Mouse (Mus musculus): ENCODE measurements around the gene Ptx4.

DNA sequence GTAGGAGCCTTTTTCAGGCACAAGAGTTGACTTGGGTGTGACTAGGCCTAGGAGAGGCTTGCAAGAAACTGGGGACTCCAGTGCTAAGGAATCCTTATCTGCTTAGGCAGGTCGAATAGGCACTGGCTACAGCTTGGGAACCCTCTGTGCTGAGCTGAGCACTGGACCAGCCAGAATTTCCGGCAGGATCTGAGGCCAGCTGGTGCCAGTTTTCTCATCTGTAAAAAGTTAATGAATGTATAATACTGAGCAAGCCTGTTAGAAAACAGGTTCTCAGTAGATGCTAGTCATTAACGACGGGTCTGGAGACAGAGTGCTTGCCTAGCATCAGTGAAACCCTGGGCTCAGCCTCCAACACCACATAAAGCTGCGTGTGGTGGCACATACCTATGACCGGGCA lies 15.1 kb downstream of the Ptx4 start:
- TF ChIP-seq CTCF (IDR thresholded peaks at IDR 0.05; ENCODE audit: control insufficient read depth, insufficient read depth, insufficient read length) (no peak), MYOG (IDR thresholded peaks at IDR 0.05; ENCODE audit: control insufficient read depth, extremely low read depth, insufficient read length) (no peak), MAX (IDR thresholded peaks at IDR 0.05) (no peak), USF1 (IDR thresholded peaks at IDR 0.05; ENCODE audit: low read depth) (no peak), FOSL1 (IDR thresholded peaks at IDR 0.05; ENCODE audit: insufficient read depth, low read length, poor library complexity, severe bottlenecking) (no peak), CEBPB (IDR thresholded peaks at IDR 0.05; ENCODE audit: low read depth) (no peak), MYOD1 (IDR thresholded peaks at IDR 0.05; ENCODE audit: control insufficient read depth, insufficient read length, low read depth) (no peak)

All from C2C12 (cell line).